Mouse (Mus musculus) forebrain, embryonic 14.5 days (tissue): ENCODE data around the gene Hist4h4. TPM values are rescaled to one million over a fixed set of nuclear protein-coding genes. Genes with fewer than 3 reads are reported as not detected.

Experiments
- ATAC-seq: fragments of 200-750 bp; cut with Nextera tagmentation; 2 replicates; pipeline ENCODE4 v1.8.0; 2017; ENCODE audit warnings: mild to moderate bottlenecking, moderate library complexity
- DNase-seq: peaks from one replicate; pipeline ENCODE4 v3.0.0-alpha.2; 2015; ENCODE audit warnings: low spot score
- H3K27ac ChIP-seq: fragments of 300-500 bp; sonication (generic); 2 replicates; pipeline ENCODE4 v1.5.1; 2014; ENCODE audit warnings: low read depth, mild to moderate bottlenecking, control low read depth, low read length, moderate library complexity
- H3K27me3 ChIP-seq: fragments of 300-500 bp; sonication (generic); replicated peaks from 2 replicates; pipeline ENCODE4 v1.6.1; 2014; ENCODE audit warnings: low read length, control low read depth, mixed read lengths; ENCODE audit not compliant: control insufficient read depth, insufficient read depth
- H3K36me3 ChIP-seq: fragments of 300-500 bp; sonication (generic); 2 replicates; pipeline ENCODE4 v1.6.1; 2014; ENCODE audit warnings: low read length, control low read depth; ENCODE audit not compliant: control insufficient read depth, insufficient read depth
- H3K4me1 ChIP-seq: fragments of 300-500 bp; sonication (generic); 2 replicates; pipeline ENCODE4 v1.6.1; 2014; ENCODE audit warnings: antibody characterized with exemption, low read length, control low read depth; ENCODE audit not compliant: control insufficient read depth, insufficient read depth
- H3K4me2 ChIP-seq: fragments of 300-500 bp; sonication (generic); 2 replicates; pipeline ENCODE4 v1.6.1; 2014; ENCODE audit warnings: mild to moderate bottlenecking, control low read depth, low read length
- H3K4me3 ChIP-seq: fragments of 300-500 bp; sonication (generic); 2 replicates; pipeline ENCODE4 v1.5.1; 2014; ENCODE audit warnings: low read depth, low read length, control low read depth
- H3K9ac ChIP-seq: fragments of 300-500 bp; sonication (generic); 2 replicates; pipeline ENCODE4 v1.6.1; 2014; ENCODE audit warnings: mild to moderate bottlenecking, low read length, control low read depth, moderate library complexity
- H3K9me3 ChIP-seq: fragments of 300-500 bp; sonication (generic); replicated peaks from 2 replicates; pipeline ENCODE4 v1.6.1; 2016; ENCODE audit warnings: low read length, control low read depth, mixed read lengths; ENCODE audit not compliant: control insufficient read depth
- WGBS: fragments of 180-500 bp; shearing (Covaris S2); extraction: QIAGEN DNeasy Blood & Tissue Kit; methylation state at CpG from one replicate; pipeline ENCODE4 v1.1.7; 2014; 5-methylcytosine and 5-hydroxymethylcytosine counted together
- polyA plus RNA-seq: library from polyadenylated mRNA; unstranded; fragments of >200 nt; fragmentation: Nextera tagmentation; extraction: Ambion mirVana; gene quantifications from 2 replicates; pipeline ENCODE4 v1.2.1, GENCODE M21; 2014

Hist4h4 gene
- polyA plus RNA-seq, 1 experiment from 2014 or later: 1.5 TPM

- Histone ChIP-seq H3K36me3 (no peaks in the 10 kb centered on the region), H3K4me2 (no peak overlapping the region), H3K4me1 (peaks cover 3% of the 10 kb centered on the region; the same call in 1 of the 2 replicates), H3K27ac (no peak overlapping the region), H3K9me3 (no peaks in the 10 kb centered on the region), H3K27me3 (no peaks in the 10 kb centered on the region), H3K9ac (no peak overlapping the region), H3K4me3 (no peak overlapping the region)
- WGBS: 77% methylated on average over 5 of the region's 5 CpGs
- ATAC-seq: no peak
- DNase-seq: no peak
Observed at GRCm38 (mm10) chr6:136789391-136789971, 14.7 kb downstream of the Hist4h4 start.

GRCm38 (mm10) chr6:136782761-136783160 is 21.5 kb downstream of the Hist4h4 start:
- no peak overlapping the region for H3K4me2 ChIP-seq
- no peaks in the 10 kb centered on the region for H3K27me3 ChIP-seq
- no peak overlapping the region for H3K4me3 ChIP-seq
- no peak overlapping the region for H3K27ac ChIP-seq
- no peak overlapping the region for H3K9ac ChIP-seq
- WGBS: 82% methylated on average over 9 of the region's 9 CpGs
- H3K4me1 ChIP-seq: no peaks in the 10 kb centered on the region
- no peak for ATAC-seq
- no peaks in the 10 kb centered on the region for H3K9me3 ChIP-seq
- H3K36me3 ChIP-seq: no peaks in the 10 kb centered on the region
- DNase-seq: no peak

- Histone ChIP-seq H3K27me3 (no peaks in the 10 kb centered on the region), H3K4me1 (no peaks in the 10 kb centered on the region), H3K36me3 (no peaks in the 10 kb centered on the region), H3K9ac (no peak overlapping the region), H3K4me2 (no peak overlapping the region), H3K27ac (no peak overlapping the region), H3K9me3 (no peaks in the 10 kb centered on the region), H3K4me3 (no peak overlapping the region)
- DNase-seq: no peak
- no peak for ATAC-seq
- 89% methylated on average over 12 of the region's 12 CpGs for WGBS
Observed at GRCm38 (mm10) chr6:136782146-136782545, 22.1 kb downstream of the Hist4h4 start.

GRCm38 (mm10) chr6:136781377-136781986 is 22.7 kb downstream of the Hist4h4 start, which contains the start of gene Gucy2c:
Gucy2c (minus strand) TSS chr6:136781765.
- no peak within 1 kb of the TSS for H3K9ac ChIP-seq
- no peak for DNase-seq
- H3K27me3 ChIP-seq: no peaks in the 10 kb centered on the region
- H3K36me3 ChIP-seq: no peaks in the 10 kb centered on the region
- no peaks in the 10 kb centered on the region for H3K9me3 ChIP-seq
- H3K4me3 ChIP-seq: no peak within 1 kb of the TSS
- H3K27ac ChIP-seq: no peak within 1 kb of the TSS
- ATAC-seq: no peak
- 84% methylated on average over 20 of the region's 20 CpGs for WGBS
- H3K4me2 ChIP-seq: no peak within 1 kb of the TSS
- no peaks in the 10 kb centered on the region for H3K4me1 ChIP-seq

GRCm38 (mm10) chr6:136776392-136776791 is 27.8 kb downstream of the Hist4h4 start:
- no peaks in the 10 kb centered on the region for H3K4me1 ChIP-seq
- no peaks in the 10 kb centered on the region for H3K9me3 ChIP-seq
- H3K27ac ChIP-seq: no peak overlapping the region
- 96% methylated on average over 1 of the region's 1 CpGs for WGBS
- H3K9ac ChIP-seq: no peak overlapping the region
- H3K27me3 ChIP-seq: no peaks in the 10 kb centered on the region
- ATAC-seq: no peak
- no peak overlapping the region for H3K4me3 ChIP-seq
- H3K36me3 ChIP-seq: no peaks in the 10 kb centered on the region
- no peak overlapping the region for H3K4me2 ChIP-seq
- no peak for DNase-seq

- Histone ChIP-seq H3K4me3 (no peak overlapping the region), H3K36me3 (no peaks in the 10 kb centered on the region), H3K9me3 (no peaks in the 10 kb centered on the region), H3K4me1 (no peaks in the 10 kb centered on the region), H3K9ac (no peak overlapping the region), H3K4me2 (no peak overlapping the region), H3K27me3 (no peaks in the 10 kb centered on the region), H3K27ac (no peak overlapping the region)
- ATAC-seq (no peak), DNase-seq (no peak)
- 86% methylated on average over 7 of the region's 7 CpGs for WGBS
Observed at GRCm38 (mm10) chr6:136769859-136770258, 34.4 kb downstream of the Hist4h4 start.

- ATAC-seq: no peak
- H3K9ac ChIP-seq: no peak overlapping the region
Observed at GRCm38 (mm10) chr6:136769143-136769542, 35.1 kb downstream of the Hist4h4 start.

GRCm38 (mm10) chr6:136763912-136764311 is 40.3 kb downstream of the Hist4h4 start:
- H3K9me3 ChIP-seq: no peaks in the 10 kb centered on the region
- H3K27me3 ChIP-seq: no peaks in the 10 kb centered on the region
- no peak overlapping the region for H3K27ac ChIP-seq
- no peak for DNase-seq
- H3K4me1 ChIP-seq: no peaks in the 10 kb centered on the region
- no peak overlapping the region for H3K4me2 ChIP-seq
- WGBS: 84% methylated on average over 1 of the region's 1 CpGs
- no peak for ATAC-seq
- H3K9ac ChIP-seq: no peak overlapping the region
- no peaks in the 10 kb centered on the region for H3K36me3 ChIP-seq
- H3K4me3 ChIP-seq: no peak overlapping the region

More at GRCm38 (mm10) chr6:136769143-136769542, 35.1 kb downstream of the Hist4h4 start:
- no peaks in the 10 kb centered on the region for H3K9me3 ChIP-seq
- no peaks in the 10 kb centered on the region for H3K4me1 ChIP-seq
- H3K4me3 ChIP-seq: no peak overlapping the region
- DNase-seq: no peak
- H3K36me3 ChIP-seq: no peaks in the 10 kb centered on the region
- H3K27me3 ChIP-seq: no peaks in the 10 kb centered on the region
- H3K4me2 ChIP-seq: no peak overlapping the region
- no peak overlapping the region for H3K27ac ChIP-seq
- WGBS: 87% methylated on average over 8 of the region's 8 CpGs
